Mouse (Mus musculus): Measurements from ENCODE around the gene Srgn. TPM values are rescaled to one million over a fixed set of nuclear protein-coding genes. Genes with fewer than 3 reads are reported as not detected.

The Srgn gene
- polyA plus RNA-seq, 1 experiment: 253 TPM

GRCm38 (mm10) chr10:62532832-62533231 lies 5.6 kb upstream of the Srgn start:
- H3K27ac ChIP-seq (ENCODE audit: insufficient read depth, low read depth, low read length): peak overlapping the region; percentile 18; the same call in 1 of the 2 replicates
- H3K4me1 ChIP-seq (ENCODE audit: control insufficient read depth, insufficient read depth, low read length): peaks cover 21% of the 10 kb centered on the region
- no peak overlapping the region for H3K4me3 ChIP-seq (ENCODE audit: insufficient read depth, low read length)
- no peak for TF ChIP-seq CTCF (IDR thresholded peaks at IDR 0.05; ENCODE audit: low read depth, low read length)
- TF ChIP-seq POLR2A (IDR thresholded peaks at IDR 0.05; ENCODE audit: borderline replicate concordance, low read depth, low read length): no peak

GRCm38 (mm10) chr10:62530183-62530582 lies 2.9 kb upstream of the Srgn start:
- Histone ChIP-seq H3K27ac (ENCODE audit: insufficient read depth, low read depth, low read length) (no peak overlapping the region), H3K4me3 (ENCODE audit: insufficient read depth, low read length) (no peak overlapping the region), H3K4me1 (ENCODE audit: control insufficient read depth, insufficient read depth, low read length) (peaks cover 21% of the 10 kb centered on the region)
- no peak for TF ChIP-seq CTCF (IDR thresholded peaks at IDR 0.05; ENCODE audit: low read depth, low read length)

DNA sequence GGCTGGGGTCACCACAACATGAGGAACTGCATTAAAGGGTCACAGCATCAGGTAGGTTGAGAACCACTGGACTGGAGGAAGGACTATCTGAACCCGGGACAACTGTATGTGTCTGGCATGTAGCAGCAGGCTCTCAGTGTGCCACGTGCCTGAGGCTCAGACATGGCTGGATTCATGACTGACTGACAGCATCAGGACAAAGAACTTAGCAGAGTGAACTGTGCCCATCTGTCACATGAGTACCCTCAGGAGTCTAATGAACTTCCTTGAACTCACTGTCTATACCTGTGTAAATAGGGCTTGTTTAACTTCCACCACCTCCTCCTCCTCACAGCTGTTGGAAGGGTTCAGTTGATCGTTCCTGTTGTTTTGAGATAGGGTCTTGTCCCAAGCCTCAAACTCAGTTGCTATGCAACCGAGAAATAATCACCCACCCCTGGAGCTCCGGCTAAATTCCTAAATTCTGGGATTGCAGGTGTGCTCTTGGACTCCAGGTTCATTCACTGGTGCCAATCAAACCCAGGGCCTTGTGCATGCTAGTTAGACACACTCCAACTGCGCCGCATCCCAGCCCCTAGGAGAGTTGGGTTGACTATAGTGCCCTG lies 4.8 kb downstream of the Srgn start:
- Histone ChIP-seq H3K27ac (ENCODE audit: insufficient read depth, low read depth, low read length) (no peak overlapping the region), H3K4me3 (ENCODE audit: insufficient read depth, low read length) (no peak overlapping the region), H3K4me1 (ENCODE audit: control insufficient read depth, insufficient read depth, low read length) (no peaks in the 10 kb centered on the region)
- TF ChIP-seq POLR2A (IDR thresholded peaks at IDR 0.05; ENCODE audit: borderline replicate concordance, low read depth, low read length) (no peak), CTCF (IDR thresholded peaks at IDR 0.05; ENCODE audit: low read depth, low read length) (no peak)

- no peak overlapping the region for H3K27ac ChIP-seq (ENCODE audit: insufficient read depth, low read depth, low read length)
- no peaks in the 10 kb centered on the region for H3K4me1 ChIP-seq (ENCODE audit: control insufficient read depth, insufficient read depth, low read length)
Observed at GRCm38 (mm10) chr10:62521763-62522162, 5.5 kb downstream of the Srgn start.

GRCm38 (mm10) chr10:62520911-62521310 lies 6.3 kb downstream of the Srgn start:
- Histone ChIP-seq H3K4me1 (ENCODE audit: control insufficient read depth, insufficient read depth, low read length) (no peaks in the 10 kb centered on the region), H3K4me3 (ENCODE audit: insufficient read depth, low read length) (no peak overlapping the region), H3K27ac (ENCODE audit: insufficient read depth, low read depth, low read length) (no peak overlapping the region)
- TF ChIP-seq POLR2A (IDR thresholded peaks at IDR 0.05; ENCODE audit: borderline replicate concordance, low read depth, low read length): no peak
- no peak for TF ChIP-seq CTCF (IDR thresholded peaks at IDR 0.05; ENCODE audit: low read depth, low read length)

More at GRCm38 (mm10) chr10:62521763-62522162, 5.5 kb downstream of the Srgn start:
- H3K4me3 ChIP-seq (ENCODE audit: insufficient read depth, low read length): no peak overlapping the region
- TF ChIP-seq CTCF (IDR thresholded peaks at IDR 0.05; ENCODE audit: low read depth, low read length): no peak
- TF ChIP-seq POLR2A (IDR thresholded peaks at IDR 0.05; ENCODE audit: borderline replicate concordance, low read depth, low read length): no peak

GRCm38 (mm10) chr10:62517511-62517910 lies 9.7 kb downstream of the Srgn start:
- TF ChIP-seq CTCF (IDR thresholded peaks at IDR 0.05; ENCODE audit: low read depth, low read length) (no peak), POLR2A (IDR thresholded peaks at IDR 0.05; ENCODE audit: borderline replicate concordance, low read depth, low read length) (no peak)
- Histone ChIP-seq H3K4me3 (ENCODE audit: insufficient read depth, low read length) (no peak overlapping the region), H3K27ac (ENCODE audit: insufficient read depth, low read depth, low read length) (no peak overlapping the region), H3K4me1 (ENCODE audit: control insufficient read depth, insufficient read depth, low read length) (no peaks in the 10 kb centered on the region)

- H3K4me1 ChIP-seq (ENCODE audit: control insufficient read depth, insufficient read depth, low read length): peaks cover 21% of the 10 kb centered on the region
- no peak overlapping the region for H3K4me3 ChIP-seq (ENCODE audit: insufficient read depth, low read length)
- TF ChIP-seq CTCF (IDR thresholded peaks at IDR 0.05; ENCODE audit: low read depth, low read length) (no peak), POLR2A (IDR thresholded peaks at IDR 0.05; ENCODE audit: borderline replicate concordance, low read depth, low read length) (no peak)
- no peak overlapping the region for H3K27ac ChIP-seq (ENCODE audit: insufficient read depth, low read depth, low read length)
Observed at GRCm38 (mm10) chr10:62512855-62513254, 14.4 kb downstream of the Srgn start.

- TF ChIP-seq POLR2A (IDR thresholded peaks at IDR 0.05; ENCODE audit: borderline replicate concordance, low read depth, low read length) (no peak), CTCF (IDR thresholded peaks at IDR 0.05; ENCODE audit: low read depth, low read length) (no peak)
- Histone ChIP-seq H3K4me1 (ENCODE audit: control insufficient read depth, insufficient read depth, low read length) (peaks cover 21% of the 10 kb centered on the region), H3K27ac (ENCODE audit: insufficient read depth, low read depth, low read length) (no peak overlapping the region), H3K4me3 (ENCODE audit: insufficient read depth, low read length) (no peak overlapping the region)
Observed at GRCm38 (mm10) chr10:62511528-62511927, 15.7 kb downstream of the Srgn start.

DNA sequence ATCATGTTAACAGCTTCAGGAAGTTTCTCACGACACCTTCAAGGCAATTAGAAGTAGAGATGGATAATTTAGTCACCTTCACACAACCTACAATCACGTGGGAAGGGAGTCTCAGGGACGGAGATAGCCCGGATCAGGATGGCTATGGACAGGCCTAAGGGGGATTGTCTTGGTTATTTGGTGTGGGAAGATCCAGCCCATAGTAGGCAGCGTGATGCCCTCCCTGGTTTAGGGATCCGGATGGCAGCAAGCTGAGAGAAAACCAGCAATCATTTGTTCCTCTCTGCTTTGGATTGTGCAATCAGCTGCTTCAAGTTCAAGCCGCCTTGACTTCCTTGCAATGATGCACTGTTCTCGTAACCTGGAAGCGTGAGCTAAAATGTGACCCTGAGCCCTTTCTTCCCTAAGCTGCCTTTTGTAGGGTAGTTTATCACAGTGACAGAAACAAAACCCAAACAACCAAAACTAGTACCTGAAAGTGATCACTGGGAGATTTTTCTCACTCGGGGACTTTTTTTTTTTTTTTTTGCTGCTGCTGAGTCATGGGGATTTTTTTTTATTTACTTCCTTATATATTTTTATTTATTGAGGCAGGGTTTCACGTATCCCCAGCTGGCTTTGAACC lies 18.1 kb downstream of the Srgn start:
- H3K4me3 ChIP-seq (ENCODE audit: insufficient read depth, low read length): peak overlapping the region; percentile 70
- peaks cover 29% of the 10 kb centered on the region for H3K4me1 ChIP-seq (ENCODE audit: control insufficient read depth, insufficient read depth, low read length)
- H3K27ac ChIP-seq (ENCODE audit: insufficient read depth, low read depth, low read length): peak overlapping the region; percentile 84
- TF ChIP-seq CTCF (IDR thresholded peaks at IDR 0.05; ENCODE audit: low read depth, low read length) (no peak), POLR2A (IDR thresholded peaks at IDR 0.05; ENCODE audit: borderline replicate concordance, low read depth, low read length) (no peak)

GRCm38 (mm10) chr10:62508459-62508858 lies 18.8 kb downstream of the Srgn start:
- TF ChIP-seq POLR2A (IDR thresholded peaks at IDR 0.05; ENCODE audit: borderline replicate concordance, low read depth, low read length) (no peak), CTCF (IDR thresholded peaks at IDR 0.05; ENCODE audit: low read depth, low read length) (no peak)
- Histone ChIP-seq H3K27ac (ENCODE audit: insufficient read depth, low read depth, low read length) (peak overlapping the region; percentile 84), H3K4me3 (ENCODE audit: insufficient read depth, low read length) (peak overlapping the region; percentile 70), H3K4me1 (ENCODE audit: control insufficient read depth, insufficient read depth, low read length) (peaks cover 32% of the 10 kb centered on the region)
